Mouse (Mus musculus): ENCODE data around the gene Zc3h10. TPM values are rescaled to one million over a fixed set of nuclear protein-coding genes. Genes with fewer than 3 reads are reported as not detected.

Zc3h10 gene
- 10 to 100 TPM; 15.9 to 20.7 TPM for total RNA-seq (2021)
- long read RNA-seq, experiment 1, transcript Zc3h10-201 (3 exons, 3,721 nt), result major isoform, 19 of 23 reads
- long read RNA-seq, experiment 1, partial matches to known transcripts, result 1 of 23 reads
- long read RNA-seq, experiment 1, other reads (novel, unspliced or antisense), result 3 of 23 reads
- long read RNA-seq, experiment 2, transcript Zc3h10-201 (3 exons, 3,721 nt), result major isoform, 11 of 27 reads
- long read RNA-seq, experiment 2, partial matches to known transcripts, result 0 of 27 reads
- long read RNA-seq, experiment 2, other reads (novel, unspliced or antisense), result 15 of 27 reads

GRCm38 (mm10) chr10:128547361-128548032, at the start of gene Zc3h10:
Gene Zc3h10 (minus strand): TSS chr10:128547774.
- peak; percentile 95 for DNase-seq (ENCODE audit: low spot score in 2 of 2)

GRCm38 (mm10) chr10:128592797-128593196, 45.2 kb upstream of the Zc3h10 start:
- DNase-seq (ENCODE audit: low spot score in 2 of 2), result no peak

DNA sequence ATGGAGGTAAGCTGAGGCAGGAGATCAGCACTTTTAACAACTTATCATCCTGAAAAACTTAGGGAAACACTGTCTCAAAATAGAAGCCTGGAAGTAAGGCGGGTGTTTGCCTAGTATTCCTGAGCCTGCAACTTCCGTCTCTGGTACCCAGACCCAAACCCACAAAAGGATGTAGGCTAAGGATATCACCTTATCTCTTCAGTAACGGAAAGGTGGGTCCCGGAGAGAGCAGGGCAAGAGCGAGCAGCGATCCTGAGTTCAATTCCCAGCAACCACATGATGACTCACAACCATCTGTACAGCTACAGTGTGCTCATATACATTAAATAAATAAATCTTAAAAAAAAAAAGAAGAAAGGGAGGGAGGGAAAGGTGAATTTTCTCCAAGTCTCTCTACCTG, 43.9 kb upstream of the Zc3h10 start:
- DNase-seq (ENCODE audit: low spot score in 2 of 2), result no peak

GRCm38 (mm10) chr10:128590193-128590690, 42.7 kb upstream of the Zc3h10 start:
- peak; percentile 29 to 63 for DNase-seq (ENCODE audit: low spot score in 2 of 2)

DNA sequence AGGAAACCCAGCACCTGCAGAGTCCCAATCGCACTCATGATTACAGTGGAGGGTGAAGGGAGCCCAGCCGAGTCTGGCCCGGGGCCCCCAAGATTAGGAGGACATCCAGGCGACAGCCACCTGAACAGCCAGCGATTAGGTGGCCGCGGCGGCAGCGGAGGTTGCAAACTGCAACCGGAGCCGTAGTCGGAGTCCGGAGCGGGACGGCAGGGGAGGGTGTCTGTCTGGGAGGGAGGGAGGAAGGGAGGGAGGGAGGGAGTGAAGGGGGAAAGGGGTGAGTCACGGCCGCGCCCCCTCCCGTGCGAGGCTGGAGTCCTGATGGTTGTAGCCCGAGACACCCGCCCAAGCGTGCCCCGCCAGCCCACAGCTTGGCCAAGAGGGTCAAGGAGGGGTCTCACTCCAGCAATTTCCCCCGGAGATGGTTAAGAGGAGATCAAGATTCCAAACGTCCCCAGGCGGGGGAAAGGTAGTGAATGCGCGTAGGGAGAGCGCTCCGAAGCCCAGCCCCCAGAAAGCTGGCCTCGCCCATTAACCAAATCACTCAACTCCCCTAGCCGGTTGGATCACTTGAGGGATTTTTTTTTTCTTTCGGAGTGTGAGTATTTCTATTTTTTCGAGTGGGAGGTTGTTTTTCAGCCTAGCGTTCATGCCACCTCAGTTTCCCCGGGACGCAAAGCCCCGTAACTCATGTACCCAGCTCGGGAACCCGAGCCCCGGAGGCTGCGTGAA, 42.1 kb upstream of the Zc3h10 start, which contains the start of gene Erbb3:
TSS of gene Erbb3 (minus strand) at position 189 of the 729 bp plus-strand sequence.
- DNase-seq (ENCODE audit: low spot score in 2 of 2), result peak in 1 of 2 experiments; percentile 14

DNA sequence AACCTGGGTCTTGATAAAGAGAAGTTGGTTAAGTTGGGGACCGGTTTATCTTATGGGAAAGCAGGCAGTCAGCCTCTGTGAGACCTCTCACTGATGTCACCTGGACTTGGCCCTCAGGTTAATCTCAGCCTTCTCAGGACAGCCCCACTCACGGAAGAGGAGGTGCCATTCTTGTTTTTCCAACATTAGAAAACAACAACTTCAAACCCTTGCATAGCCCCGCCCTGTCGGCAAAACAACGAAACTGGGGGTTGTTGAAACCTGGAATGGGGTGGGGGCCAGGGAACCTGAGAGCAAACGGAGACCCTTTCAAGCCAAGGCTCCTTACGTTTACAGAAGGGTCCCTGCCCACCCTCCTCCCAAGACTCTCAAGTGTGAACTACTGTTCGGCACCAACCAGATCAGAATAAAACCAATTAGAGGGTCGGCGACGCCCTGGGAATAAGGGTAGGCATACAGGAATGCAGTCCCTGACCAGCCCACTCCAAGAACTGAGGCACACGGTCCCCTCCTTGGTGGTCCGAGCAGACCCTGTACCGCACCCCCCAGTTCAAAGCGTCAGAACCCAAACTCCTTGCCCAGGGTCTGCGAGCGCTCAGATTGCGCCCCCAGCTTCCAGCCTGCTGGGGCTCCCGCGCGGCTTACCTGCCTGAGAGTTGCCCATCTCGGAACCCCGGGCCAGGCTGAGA, 41.3 kb upstream of the Zc3h10 start:
- DNase-seq (ENCODE audit: low spot score in 2 of 2), result no peak

- no peak for DNase-seq (ENCODE audit: low spot score in 2 of 2)
These were observed 40.6 kb upstream of the Zc3h10 start for GRCm38 (mm10) chr10:128588136-128588535.

GRCm38 (mm10) chr10:128587697-128588096, 40.1 kb upstream of the Zc3h10 start:
- no peak for DNase-seq (ENCODE audit: low spot score in 2 of 2)

DNA sequence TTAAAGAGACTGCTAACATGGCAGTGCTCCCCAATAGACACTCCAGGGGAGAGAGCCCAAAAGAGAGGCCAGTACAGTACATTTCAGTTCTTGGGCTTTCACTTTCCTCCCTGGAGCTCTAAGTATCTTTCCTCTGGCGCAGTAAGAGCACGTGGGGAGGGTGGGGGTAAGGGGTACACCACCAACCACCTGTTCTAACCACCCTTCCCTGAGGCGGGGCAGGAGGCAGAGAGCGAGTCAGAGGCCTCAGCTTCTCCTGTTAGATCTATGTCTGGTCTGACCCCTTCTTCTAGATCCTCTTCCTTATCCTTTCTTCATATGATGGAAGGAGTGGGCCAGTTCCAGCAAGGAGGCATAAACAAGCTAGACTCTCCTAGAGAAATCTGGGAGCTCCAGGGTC, 39.5 kb upstream of the Zc3h10 start:
- no peak for DNase-seq (ENCODE audit: low spot score in 2 of 2)

- no peak for DNase-seq (ENCODE audit: low spot score in 2 of 2)
These were observed 39.0 kb upstream of the Zc3h10 start for GRCm38 (mm10) chr10:128586546-128586945.

- DNase-seq (ENCODE audit: low spot score in 2 of 2), result no peak
These were observed 36.8 kb upstream of the Zc3h10 start for GRCm38 (mm10) chr10:128584386-128584785.

DNA sequence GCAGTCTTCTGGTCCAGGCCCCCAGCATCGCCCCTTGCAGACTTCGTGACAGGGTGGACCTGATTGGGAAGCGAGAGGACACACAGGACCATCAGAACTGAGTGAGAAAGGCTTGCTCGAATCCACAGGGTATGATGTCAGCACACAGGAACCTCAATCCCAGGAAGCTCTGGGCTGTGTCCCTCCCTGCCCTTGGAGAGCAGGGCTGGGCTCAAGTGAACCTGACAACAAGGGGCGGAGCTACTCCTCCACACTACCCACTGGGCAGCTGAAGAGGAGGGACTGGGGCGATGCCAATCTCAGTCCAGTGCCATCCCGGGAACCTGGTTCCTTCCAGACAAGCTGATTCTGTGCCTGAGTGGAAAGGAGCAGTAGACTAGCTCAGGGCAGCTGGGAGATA, 36.1 kb upstream of the Zc3h10 start:
- no peak for DNase-seq (ENCODE audit: low spot score in 2 of 2)

GRCm38 (mm10) chr10:128579731-128580130, 32.2 kb upstream of the Zc3h10 start:
- no peak for DNase-seq (ENCODE audit: low spot score in 2 of 2)

DNA sequence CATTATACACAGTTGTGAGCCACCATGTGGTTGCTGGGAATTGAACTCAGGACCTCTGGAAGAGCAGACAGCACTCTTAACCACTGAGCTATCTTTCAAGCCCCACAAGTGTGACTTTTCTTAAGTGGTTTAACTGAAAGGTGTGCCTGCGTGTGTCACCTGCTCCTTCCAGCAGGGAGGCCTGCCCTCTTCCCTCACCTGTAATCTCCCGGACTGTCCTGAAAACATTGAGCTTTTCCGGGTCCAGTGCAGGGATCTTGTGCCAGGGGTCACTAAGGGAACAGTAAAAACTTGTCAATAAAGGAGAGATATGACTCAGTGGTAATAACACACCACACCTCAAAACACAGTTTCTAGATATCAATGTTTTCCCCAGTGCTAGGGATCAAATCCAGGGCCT, 31.7 kb upstream of the Zc3h10 start:
- DNase-seq (ENCODE audit: low spot score in 2 of 2), result no peak

- DNase-seq (ENCODE audit: low spot score in 2 of 2), result no peak
These were observed 30.8 kb upstream of the Zc3h10 start for GRCm38 (mm10) chr10:128578330-128578729.

GRCm38 (mm10) chr10:128575063-128575462, 27.5 kb upstream of the Zc3h10 start:
- DNase-seq (ENCODE audit: low spot score in 2 of 2), result no peak

DNA sequence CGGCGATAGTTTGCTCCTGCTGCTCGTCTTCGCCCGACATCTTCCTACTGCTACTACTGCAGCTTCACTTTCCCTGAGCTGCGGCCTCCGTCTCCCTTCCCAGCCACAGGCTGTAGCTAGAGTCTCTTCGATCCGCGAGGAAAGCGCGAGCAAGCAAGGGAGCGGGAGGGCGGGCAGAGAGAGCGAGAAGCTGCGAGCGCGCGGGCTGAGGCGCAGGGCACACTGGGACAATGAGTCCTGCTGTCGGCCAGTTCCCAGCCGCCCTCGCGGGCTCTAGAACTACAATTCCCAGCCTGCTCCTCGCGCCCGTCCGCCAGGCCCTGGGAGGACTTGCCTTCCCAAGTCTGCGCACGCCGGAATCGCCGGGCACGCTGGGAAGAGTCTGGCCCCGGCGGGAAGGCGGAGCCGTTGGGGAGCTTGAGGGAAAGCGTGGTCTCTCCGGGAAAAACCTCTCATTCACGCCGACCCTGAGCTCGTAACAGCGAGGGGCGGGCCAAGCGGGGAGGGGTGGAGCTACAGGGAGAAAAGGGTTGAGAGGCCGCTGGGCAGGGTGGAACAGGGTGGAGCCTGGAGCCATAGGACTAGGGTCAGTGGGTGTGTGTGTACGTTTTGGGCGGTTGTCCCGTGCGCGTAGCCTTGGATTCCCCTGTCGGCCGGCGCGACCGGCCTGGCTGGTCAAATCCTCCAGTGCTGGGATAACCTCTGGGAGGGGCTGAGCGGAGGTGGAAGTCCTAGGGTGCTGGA, 18.4 kb upstream of the Zc3h10 start, which contains the start of gene Pa2g4:
TSS of gene Pa2g4 (minus strand) at position 200 of the 744 bp plus-strand sequence.
- peak; percentile 99 to 100 for DNase-seq (ENCODE audit: low spot score in 2 of 2)

GRCm38 (mm10) chr10:128565206-128565787, 17.7 kb upstream of the Zc3h10 start:
- peak in 1 of 2 experiments; percentile 26 for DNase-seq (ENCODE audit: low spot score in 2 of 2)

GRCm38 (mm10) chr10:128563544-128563943, 16.0 kb upstream of the Zc3h10 start:
- DNase-seq (ENCODE audit: low spot score in 2 of 2), result no peak

- no peak for DNase-seq (ENCODE audit: low spot score in 2 of 2)
These were observed 9.4 kb upstream of the Zc3h10 start for GRCm38 (mm10) chr10:128556963-128557362.
